Mouse (Mus musculus): ENCODE measurements around the gene Tmem200b.

Gene Tmem200b

DNA sequence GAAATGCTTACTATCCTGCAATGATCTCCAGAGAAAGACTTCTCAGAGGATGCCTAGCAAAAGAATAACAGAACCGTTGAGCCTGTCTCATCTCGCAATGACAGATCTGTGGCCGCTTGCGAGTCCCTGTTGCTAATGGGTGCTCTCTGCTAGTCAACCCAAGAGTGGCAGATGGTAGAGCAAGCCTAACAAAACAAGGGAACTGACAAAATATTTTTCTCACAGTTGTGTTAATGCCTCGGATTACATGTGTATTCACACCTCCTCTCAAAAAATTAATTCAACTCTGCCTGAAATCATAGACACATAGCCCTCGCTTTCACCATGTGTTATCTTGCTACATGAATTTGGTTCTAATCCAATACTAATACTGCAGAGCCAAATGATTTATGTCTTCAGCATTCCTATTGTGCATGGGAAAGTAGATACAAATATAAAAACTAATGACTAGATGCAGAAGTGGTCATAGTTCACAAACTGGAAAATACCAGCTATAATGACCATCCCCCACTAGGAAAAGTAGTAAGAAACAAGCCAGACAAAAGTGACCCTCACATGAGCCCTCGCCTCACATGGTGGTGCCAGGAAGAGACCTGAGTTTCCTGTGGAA lies 48.8 kb downstream of the Tmem200b start:
- peak; percentile 62 for DNase-seq
